Mouse (Mus musculus) heart, adult 2 months (tissue): ENCODE results near the gene Tmem165. TPM values are rescaled to one million over a fixed set of nuclear protein-coding genes. Genes with fewer than 3 reads are reported as not detected.
A peak's percentile ranks its signal among the peaks of the same experiment; 100 is the strongest.

Experiments
- DNase-seq, 2 experiments: peaks; one replicate each; pipeline ENCODE4 v3.0.0; 2021
- H3K27ac ChIP-seq: fragments of 200-600 bp; 2 replicates; pipeline ENCODE4 v1.8.1; 2022
- H3K27me3 ChIP-seq: fragments of 200-500 bp; 2 replicates; pipeline ENCODE4 v1.6.1; 2012; ENCODE audit warnings: mild to moderate bottlenecking, low read length, inconsistent platforms, mixed read lengths; ENCODE audit not compliant: control insufficient read depth, insufficient read depth
- H3K36me3 ChIP-seq: fragments of 200-500 bp; 2 replicates; pipeline ENCODE4 v1.6.1; 2012; ENCODE audit warnings: low read length, inconsistent platforms; ENCODE audit not compliant: control insufficient read depth, insufficient read depth
- H3K4me1 ChIP-seq: fragments of 200-500 bp; 2 replicates; pipeline ENCODE4 v1.6.1; 2011; ENCODE audit warnings: low read length; ENCODE audit not compliant: control insufficient read depth, insufficient read depth
- H3K4me3 ChIP-seq: fragments of 200-600 bp; 2 replicates; pipeline ENCODE4 v1.8.1; 2022
- H3K79me2 ChIP-seq: fragments of 200-500 bp; replicated peaks from 2 replicates; pipeline ENCODE4 v1.6.1; 2012; ENCODE audit warnings: mild to moderate bottlenecking, inconsistent platforms, low read length, moderate library complexity, mixed read lengths; ENCODE audit not compliant: control insufficient read depth, insufficient read depth
- H3K9ac ChIP-seq: fragments of 200-500 bp; 2 replicates; pipeline ENCODE4 v1.6.1; 2012; ENCODE audit warnings: low read depth, mild to moderate bottlenecking, control low read depth, inconsistent platforms, low read length, mixed read lengths
- CTCF ChIP-seq: fragments of 200-600 bp; IDR thresholded peaks from 2 replicates; pipeline ENCODE4 v1.8.1; 2022; ENCODE audit warnings: antibody characterized with exemption, mild to moderate bottlenecking, moderate library complexity
- EP300 ChIP-seq: fragments of 200-500 bp; IDR thresholded peaks from 2 replicates; pipeline ENCODE4 v1.6.1; 2011; ENCODE audit warnings: low read depth, low read length, control low read depth; ENCODE audit not compliant: insufficient read depth
- POLR2A ChIP-seq: fragments of 200-500 bp; IDR thresholded peaks from 2 replicates; pipeline ENCODE4 v1.6.1; 2011; ENCODE audit warnings: mild to moderate bottlenecking, low read depth, low read length, control low read depth; ENCODE audit not compliant: insufficient read depth
- WGBS: fragments of 180-500 bp; shearing (Covaris S2); methylation state at CpG from one replicate; pipeline ENCODE4 v1.1.7; 2018; 5-methylcytosine and 5-hydroxymethylcytosine counted together
- intact Hi-C: fragments of 180-260 bp; cut with DNase I; formaldehyde crosslinking; loops from one replicate; pipeline ENCODE4 v1.15.1; 2025
- long read RNA-seq: library from polyadenylated mRNA; stranded (forward); transcript quantifications from one replicate; pipeline ENCODE4 v2.0.0, GENCODE M21; 2021
- polyA plus RNA-seq: library from polyadenylated mRNA; depleted of rRNA; stranded (reverse); fragments of >200 nt; gene quantifications from 2 replicates; pipeline ENCODE4 v1.2.3, GENCODE M21; 2012; rRNA removed
- total RNA-seq, 2 experiments: library from RNA; stranded (reverse); gene quantifications; 2 replicates each; pipeline ENCODE4 v1.2.3; 2021

The Tmem165 gene
- 10 to 100 TPM; 17.9 to 19.0 TPM for total RNA-seq
- polyA plus RNA-seq, result 21.5 and 25.9 TPM in 2 replicates
- long read RNA-seq, transcript Tmem165-201 (6 exons, 1,897 nt), result major isoform, 34 of 36 reads
- long read RNA-seq, partial matches to known transcripts, result 1 of 36 reads
- long read RNA-seq, other reads (novel, unspliced or antisense), result 1 of 36 reads

- peak within 1 kb of the TSS; percentile 82 for H3K27ac ChIP-seq
- under 1% methylated on average over 62 of the region's 62 CpGs for WGBS
- H3K27me3 ChIP-seq, result no peaks in the 10 kb centered on the region
- peaks cover 7% of the 10 kb centered on the region for H3K36me3 ChIP-seq
- peaks cover 7% of the 10 kb centered on the region; the same call in 1 of the 2 replicates for H3K79me2 ChIP-seq
- DNase-seq, result peak; percentile 96 to 97
- peak within 1 kb of the TSS; percentile 85 for H3K9ac ChIP-seq
- intact Hi-C loops, result loop anchor here (2.0 kb wide), 1 partner anchor 45 kb away; no protein-coding TSS in a partner anchor
- peaks cover 14% of the 10 kb centered on the region for H3K4me1 ChIP-seq
- TF ChIP-seq EP300 (no peak), POLR2A (peak; percentile 86)
- H3K4me3 ChIP-seq, result peak within 1 kb of the TSS; percentile 84
Measured at GRCm38 (mm10) chr5:76183750-76184261, at the start of gene Tmem165. Tmem165 (plus strand) TSS chr5:76183880.

- TF ChIP-seq POLR2A, result no peak
- TF ChIP-seq CTCF, result no peak
- TF ChIP-seq EP300, result no peak
- Histone ChIP-seq H3K36me3 (no peaks in the 10 kb centered on the region), H3K4me3 (no peak overlapping the region), H3K4me1 (peaks cover 5% of the 10 kb centered on the region), H3K79me2 (no peaks in the 10 kb centered on the region), H3K27ac (no peak overlapping the region), H3K27me3 (no peaks in the 10 kb centered on the region), H3K9ac (no peak overlapping the region)
- intact Hi-C loops, result no loop called here
- 61% methylated on average over 1 of the region's 1 CpGs for WGBS
- peak; percentile 54 to 60 for DNase-seq
Measured at GRCm38 (mm10) chr5:76135644-76136043, 48.0 kb upstream of the Tmem165 start.

GRCm38 (mm10) chr5:76136271-76136670, 47.4 kb upstream of the Tmem165 start:
- no peak for TF ChIP-seq POLR2A
- no peak for TF ChIP-seq EP300
- TF ChIP-seq CTCF, result no peak
- WGBS, result 93% methylated on average over 3 of the region's 3 CpGs

GRCm38 (mm10) chr5:76137586-76137985, 46.1 kb upstream of the Tmem165 start:
- Histone ChIP-seq H3K36me3 (no peaks in the 10 kb centered on the region), H3K27me3 (no peaks in the 10 kb centered on the region), H3K79me2 (no peaks in the 10 kb centered on the region), H3K27ac (no peak overlapping the region), H3K4me3 (no peak overlapping the region), H3K4me1 (peaks cover 8% of the 10 kb centered on the region), H3K9ac (no peak overlapping the region)
- WGBS, result 97% methylated on average over 1 of the region's 1 CpGs
- no peak for DNase-seq
- TF ChIP-seq POLR2A (no peak), CTCF (no peak), EP300 (no peak)
- intact Hi-C loops, result no loop called here

More at GRCm38 (mm10) chr5:76136271-76136670, 47.4 kb upstream of the Tmem165 start:
- intact Hi-C loops, result no loop called here
- Histone ChIP-seq H3K27me3 (no peaks in the 10 kb centered on the region), H3K27ac (no peak overlapping the region), H3K4me3 (no peak overlapping the region), H3K36me3 (no peaks in the 10 kb centered on the region), H3K4me1 (peaks cover 6% of the 10 kb centered on the region), H3K79me2 (no peaks in the 10 kb centered on the region), H3K9ac (no peak overlapping the region)
- DNase-seq, result no peak

- Histone ChIP-seq H3K9ac (no peak overlapping the region), H3K27ac (no peak overlapping the region)
- intact Hi-C loops, result loop anchor here (2.0 kb wide), 1 partner anchor 45 kb away; the partner anchor contains the start of gene Tmem165
Measured at GRCm38 (mm10) chr5:76138071-76138470, 45.6 kb upstream of the Tmem165 start.

GRCm38 (mm10) chr5:76138512-76138911, 45.2 kb upstream of the Tmem165 start:
- Histone ChIP-seq H3K4me3 (no peak overlapping the region), H3K4me1 (peaks cover 8% of the 10 kb centered on the region), H3K27me3 (no peaks in the 10 kb centered on the region), H3K79me2 (no peaks in the 10 kb centered on the region), H3K9ac (no peak overlapping the region), H3K36me3 (no peaks in the 10 kb centered on the region), H3K27ac (no peak overlapping the region; the same call in 1 of the 2 replicates)
- 48% methylated on average over 10 of the region's 10 CpGs for WGBS
- no peak for TF ChIP-seq EP300
- no peak for TF ChIP-seq CTCF
- TF ChIP-seq POLR2A, result no peak
- no peak for DNase-seq
- intact Hi-C loops, result loop anchor here (2.0 kb wide), 1 partner anchor 44 kb away; the partner anchor contains the start of gene Tmem165

More at GRCm38 (mm10) chr5:76138071-76138470, 45.6 kb upstream of the Tmem165 start:
- Histone ChIP-seq H3K36me3 (no peaks in the 10 kb centered on the region), H3K4me1 (peaks cover 8% of the 10 kb centered on the region), H3K4me3 (no peak overlapping the region), H3K79me2 (no peaks in the 10 kb centered on the region), H3K27me3 (no peaks in the 10 kb centered on the region)
- no peak for DNase-seq
- TF ChIP-seq POLR2A, result no peak
- TF ChIP-seq EP300, result no peak
- no peak for TF ChIP-seq CTCF
- 75% methylated on average over 1 of the region's 1 CpGs for WGBS
